Mouse (Mus musculus) erythroblast, embryonic 14.5 days (primary cell): ENCODE data around the gene Dnah8.

ENCODE experiments used
- GATA1 ChIP-seq: IDR thresholded peaks from 2 replicates; pipeline ENCODE4 v1.6.1; 2012; ENCODE audit warnings: low read length, inconsistent platforms, mixed read lengths
- TAL1 ChIP-seq: IDR thresholded peaks from 3 replicates; pipeline ENCODE4 v1.6.1; 2012; ENCODE audit warnings: low read length, inconsistent platforms, mixed read lengths

DNA sequence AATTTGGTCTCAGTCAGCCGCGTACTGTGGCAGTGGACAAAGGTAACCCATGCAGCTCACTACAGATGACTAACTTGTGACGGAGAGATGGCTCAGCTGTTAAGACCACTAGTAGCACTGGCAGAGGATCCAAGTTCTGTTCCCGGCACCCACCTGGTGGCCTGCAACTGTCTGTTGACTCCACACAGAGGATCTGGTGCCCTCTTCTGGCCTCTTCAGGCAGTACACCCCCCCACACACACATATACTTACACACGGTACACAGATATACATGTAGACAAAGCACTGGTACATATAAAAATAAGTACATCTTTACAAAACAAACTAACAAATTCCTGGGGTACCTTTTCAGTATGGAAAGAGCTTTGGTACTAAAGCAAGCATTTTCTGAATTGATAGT is 132.6 kb downstream of the Dnah8 start:
- TF ChIP-seq GATA1 (no peak), TAL1 (no peak)
